Mouse (Mus musculus) heart, postnatal 0 days (tissue): Measurements from ENCODE around the gene Add3. TPM values are rescaled to one million over a fixed set of nuclear protein-coding genes. Genes with fewer than 3 reads are reported as not detected.

Source experiments
- ATAC-seq: fragments of 200-750 bp; cut with Nextera tagmentation; 2 replicates; pipeline ENCODE4 v1.8.0; 2017; ENCODE audit warnings: low read depth, moderate number of reproducible peaks, moderate library complexity; ENCODE audit not compliant: insufficient read depth
- DNase-seq: peaks from one replicate; pipeline ENCODE4 v3.0.0-alpha.2; 2016; ENCODE audit warnings: low spot score
- H3K27ac ChIP-seq: fragments of 300-500 bp; sonication (generic); 2 replicates; pipeline ENCODE4 v1.5.1; 2014; ENCODE audit warnings: low read depth, mild to moderate bottlenecking
- H3K27me3 ChIP-seq: fragments of 300-500 bp; sonication (generic); 2 replicates; pipeline ENCODE4 v1.6.1; 2014; ENCODE audit warnings: low read length, mixed read lengths; ENCODE audit not compliant: control insufficient read depth, insufficient read depth
- H3K36me3 ChIP-seq: fragments of 300-500 bp; sonication (generic); replicated peaks from 2 replicates; pipeline ENCODE4 v1.6.1; 2014; ENCODE audit warnings: low read length, mixed read lengths; ENCODE audit not compliant: control insufficient read depth, insufficient read depth
- H3K4me1 ChIP-seq: fragments of 300-500 bp; sonication (generic); 2 replicates; pipeline ENCODE4 v1.6.1; 2014; ENCODE audit warnings: antibody characterized with exemption; ENCODE audit not compliant: control insufficient read depth, insufficient read depth
- H3K4me2 ChIP-seq: fragments of 300-500 bp; sonication (generic); 2 replicates; pipeline ENCODE4 v1.6.1; 2014; ENCODE audit warnings: low read depth, mild to moderate bottlenecking, low read length, moderate library complexity
- H3K4me3 ChIP-seq: fragments of 300-500 bp; sonication (generic); 2 replicates; pipeline ENCODE4 v1.5.1; 2014; ENCODE audit warnings: low read depth, low read length
- H3K9ac ChIP-seq: fragments of 300-500 bp; sonication (generic); replicated peaks from 2 replicates; pipeline ENCODE4 v1.6.1; 2014; ENCODE audit warnings: low read depth, low read length, mixed read lengths
- H3K9me3 ChIP-seq: fragments of 300-500 bp; sonication (generic); replicated peaks from 2 replicates; pipeline ENCODE4 v1.6.1; 2016; ENCODE audit warnings: low read length; ENCODE audit not compliant: control insufficient read depth
- CTCF ChIP-seq: IDR thresholded peaks from 2 replicates; pipeline ENCODE4 v1.5.1; 2016; ENCODE audit warnings: antibody characterized with exemption, control low read depth, low read depth
- EP300 ChIP-seq: IDR thresholded peaks from 2 replicates; pipeline ENCODE4 v1.6.1; 2016; ENCODE audit warnings: antibody characterized with exemption, low read depth
- WGBS: fragments of 180-500 bp; shearing (Covaris S2); extraction: QIAGEN DNeasy Blood & Tissue Kit; methylation state at CpG from one replicate; pipeline ENCODE4 v1.1.7; 2014; 5-methylcytosine and 5-hydroxymethylcytosine counted together
- polyA plus RNA-seq: library from polyadenylated mRNA; unstranded; fragments of >200 nt; fragmentation: Nextera tagmentation; extraction: Ambion mirVana; gene quantifications from 2 replicates; pipeline ENCODE4 v1.2.1, GENCODE M21; 2015
- total RNA-seq: library from RNA; depleted of rRNA; stranded (reverse); fragments of >200 nt; gene quantifications from 2 replicates; pipeline ENCODE4 v1.2.3, GENCODE M21; 2014; ENCODE audit warnings: low replicate concordance

Add3 gene
- total and polyA plus RNA-seq, 2 experiments from 2014 or later: 62.1 to 82.9 TPM

DNA sequence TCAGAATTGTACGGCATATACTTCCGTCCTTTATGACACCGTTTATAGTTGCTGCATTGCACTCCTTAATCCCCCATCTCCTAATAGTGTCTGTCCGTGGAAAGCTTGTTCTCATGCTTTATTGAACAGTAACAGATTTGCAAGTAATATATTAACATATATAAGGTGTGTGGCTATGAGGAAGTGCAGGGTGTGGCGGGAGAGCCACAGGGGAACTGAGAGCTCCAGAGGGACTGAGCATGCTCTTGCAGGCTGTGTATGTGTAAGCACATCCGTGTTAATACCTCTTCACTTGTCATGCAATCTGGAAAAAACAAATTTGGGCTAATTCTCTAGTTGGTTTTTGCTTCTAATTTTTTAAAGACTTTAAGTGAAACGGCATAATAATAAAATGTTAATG is 68.6 kb downstream of the Add3 start:
- Histone ChIP-seq H3K4me1 (peaks cover 24% of the 10 kb centered on the region), H3K27me3 (no peaks in the 10 kb centered on the region), H3K4me3 (no peak overlapping the region), H3K27ac (no peak overlapping the region), H3K9ac (no peak overlapping the region), H3K36me3 (no peaks in the 10 kb centered on the region), H3K4me2 (no peak overlapping the region), H3K9me3 (no peaks in the 10 kb centered on the region)
- ATAC-seq (no peak), DNase-seq (no peak)
- WGBS: 89% methylated on average over 7 of the region's 7 CpGs
- TF ChIP-seq EP300: no peak
- TF ChIP-seq CTCF: no peak

DNA sequence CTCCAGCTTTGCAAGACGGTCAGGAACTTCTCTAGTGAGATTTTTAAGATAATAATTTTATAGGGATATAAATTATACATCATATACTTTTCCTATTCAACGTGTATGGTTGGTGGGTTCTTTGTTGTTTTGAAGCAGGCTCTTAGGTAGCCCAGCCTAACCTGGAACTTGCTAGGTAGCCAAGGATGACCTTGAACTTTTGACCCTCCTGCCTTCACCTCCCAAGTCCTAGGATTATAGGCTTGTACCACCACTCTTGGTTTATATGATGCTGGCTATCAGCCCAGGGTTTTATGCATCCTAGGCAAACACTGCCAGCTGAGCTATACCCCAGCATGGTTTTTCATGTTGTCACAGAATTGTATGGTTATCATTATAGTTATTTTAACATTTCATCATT is 70.0 kb downstream of the Add3 start:
- 47% methylated on average over 2 of the region's 2 CpGs for WGBS
- no peak for DNase-seq
- no peak overlapping the region for H3K9ac ChIP-seq
- TF ChIP-seq CTCF: no peak
- TF ChIP-seq EP300: no peak
- no peaks in the 10 kb centered on the region for H3K36me3 ChIP-seq
- H3K27ac ChIP-seq: no peak overlapping the region
- peaks cover 28% of the 10 kb centered on the region for H3K4me1 ChIP-seq
- no peak overlapping the region for H3K4me2 ChIP-seq
- no peak overlapping the region for H3K4me3 ChIP-seq
- no peaks in the 10 kb centered on the region for H3K27me3 ChIP-seq
- ATAC-seq: no peak
- no peaks in the 10 kb centered on the region for H3K9me3 ChIP-seq

DNA sequence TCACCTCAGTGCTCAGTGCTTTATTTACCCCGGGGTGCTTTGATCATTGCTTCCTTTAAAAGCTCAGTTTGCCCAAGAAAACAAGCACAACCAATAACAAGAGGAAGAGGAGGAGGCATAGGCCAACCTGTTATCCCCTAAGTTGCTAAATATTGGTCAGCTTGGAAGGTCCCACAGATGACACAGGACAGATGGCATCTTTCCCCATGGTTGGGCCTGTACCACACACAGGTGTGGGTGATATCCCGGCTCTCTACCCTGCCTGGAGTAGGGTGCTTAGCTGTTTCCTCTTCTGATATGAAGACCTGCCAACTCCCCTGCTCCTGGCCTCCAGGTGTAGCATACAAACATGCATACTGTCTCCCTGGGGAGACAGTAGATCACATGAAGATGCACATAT is 75.1 kb downstream of the Add3 start:
- H3K4me2 ChIP-seq: no peak overlapping the region
- WGBS: 77% methylated on average over 2 of the region's 2 CpGs
- H3K27me3 ChIP-seq: no peaks in the 10 kb centered on the region
- ATAC-seq: no peak
- H3K27ac ChIP-seq: no peak overlapping the region
- H3K4me1 ChIP-seq: peaks cover 35% of the 10 kb centered on the region
- TF ChIP-seq EP300 (no peak), CTCF (no peak)
- H3K36me3 ChIP-seq: peaks cover 24% of the 10 kb centered on the region
- no peak overlapping the region for H3K4me3 ChIP-seq
- no peak overlapping the region for H3K9ac ChIP-seq
- DNase-seq: no peak
- no peaks in the 10 kb centered on the region for H3K9me3 ChIP-seq

DNA sequence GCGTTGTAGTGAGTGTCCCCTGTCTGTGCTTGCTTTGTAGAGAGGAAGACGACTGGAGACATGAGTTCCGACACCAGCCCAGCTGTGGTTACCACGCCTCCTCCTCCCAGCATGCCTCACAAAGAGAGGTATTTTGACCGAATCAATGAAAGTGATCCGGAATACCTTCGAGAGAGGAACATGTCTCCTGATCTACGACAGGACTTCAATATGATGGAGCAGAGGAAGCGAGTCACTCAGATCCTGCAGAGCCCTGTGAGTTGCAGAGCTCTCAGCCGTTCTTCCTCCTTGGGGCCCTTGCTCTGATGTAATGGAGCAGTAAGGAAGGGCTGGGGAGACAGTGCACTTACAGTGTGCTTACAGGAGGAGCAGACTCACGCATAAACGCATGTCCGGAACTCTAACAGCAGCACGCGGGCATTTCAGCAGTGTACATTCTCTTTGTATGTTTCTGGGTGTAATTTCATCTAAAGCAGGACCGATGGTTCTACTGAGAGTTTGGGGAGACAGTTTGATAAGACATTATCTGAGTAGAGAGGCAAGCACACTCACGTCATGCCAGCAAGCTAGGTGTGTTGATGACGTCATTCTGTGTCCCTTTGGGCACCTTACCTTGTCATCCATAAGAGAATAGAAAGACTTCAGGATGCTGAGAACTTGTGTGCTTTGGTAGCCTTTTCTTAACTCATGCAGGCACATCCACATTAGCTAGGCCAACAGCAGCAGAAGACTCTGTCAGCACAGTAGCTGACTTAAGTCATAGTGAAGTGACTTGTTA is 76.7 kb downstream of the Add3 start:
- Histone ChIP-seq H3K4me1 (peaks cover 23% of the 10 kb centered on the region; the same call in 1 of the 2 replicates), H3K27me3 (no peaks in the 10 kb centered on the region), H3K4me3 (no peak overlapping the region), H3K36me3 (peaks cover 40% of the 10 kb centered on the region), H3K9ac (no peak overlapping the region), H3K9me3 (no peaks in the 10 kb centered on the region), H3K4me2 (no peak overlapping the region), H3K27ac (peak overlapping the region; percentile 72)
- no peak for DNase-seq
- WGBS: 73% methylated on average over 18 of the region's 18 CpGs
- no peak for ATAC-seq
- TF ChIP-seq CTCF (no peak), EP300 (no peak)

DNA sequence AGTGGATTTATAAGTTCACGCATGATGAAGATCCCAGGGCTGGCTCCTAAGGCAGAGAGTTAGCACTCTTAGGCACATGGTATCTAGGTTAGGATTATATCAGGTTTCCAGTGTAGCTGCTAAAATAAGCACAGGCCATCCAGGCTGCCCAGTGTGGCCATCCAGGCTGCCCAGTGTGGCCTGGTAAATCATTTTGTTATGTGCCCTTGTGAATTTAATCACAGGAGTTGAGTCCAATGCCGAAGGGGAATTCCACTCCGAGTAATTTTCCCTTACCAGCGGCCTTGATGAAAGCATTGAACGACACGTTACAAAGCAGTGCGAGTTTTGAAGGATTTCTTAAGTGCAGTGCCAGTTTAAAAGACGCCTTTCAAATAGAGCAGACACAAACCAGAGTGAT is 77.6 kb downstream of the Add3 start:
- Histone ChIP-seq H3K9me3 (no peaks in the 10 kb centered on the region), H3K4me1 (peaks cover 18% of the 10 kb centered on the region; the same call in 1 of the 2 replicates), H3K9ac (no peak overlapping the region), H3K4me2 (no peak overlapping the region), H3K36me3 (peaks cover 42% of the 10 kb centered on the region), H3K27me3 (no peaks in the 10 kb centered on the region), H3K4me3 (no peak overlapping the region), H3K27ac (peak overlapping the region; percentile 72)
- TF ChIP-seq CTCF (no peak), EP300 (no peak)
- WGBS: 41% methylated on average over 8 of the region's 8 CpGs
- DNase-seq (peak; percentile 37), ATAC-seq (peak; percentile 62; the same call in 1 of the 2 replicates)
